Mouse (Mus musculus) embryonic facial prominence, embryonic 12.5 days (tissue): ENCODE data around the gene Gfod1. TPM values are rescaled to one million over a fixed set of nuclear protein-coding genes. Genes with fewer than 3 reads are reported as not detected.

Experiments
- polyA plus RNA-seq: library from polyadenylated mRNA; unstranded; fragments of >200 nt; fragmentation: Nextera tagmentation; extraction: Ambion mirVana; gene quantifications from 2 replicates; pipeline ENCODE4 v1.2.1, GENCODE M21; 2016

Gene Gfod1
- polyA plus RNA-seq, 1 experiment from 2014 or later, result 0.87 TPM

Other genes starting within 250 kb of the Gfod1 start
- gene Tbc1d7, start 132.7 kb downstream of the Gfod1 start, polyA plus RNA-seq, result 59.4 and 63.9 TPM in 2 replicates
- 43.8 and 47.2 TPM in 2 replicates for gene Sirt5, start 61.3 kb upstream of the Gfod1 start, polyA plus RNA-seq
- gene Nol7, start 94.2 kb upstream of the Gfod1 start, polyA plus RNA-seq, result 151 and 161 TPM in 2 replicates
- gene Ranbp9, start 177.1 kb upstream of the Gfod1 start, polyA plus RNA-seq, result 10.3 and 10.6 TPM in 2 replicates